Mouse (Mus musculus): ENCODE data around the gene Tmem88b.

- no peak for TF ChIP-seq CTCF (conservative IDR thresholded peaks at IDR 0.05; ENCODE audit: low read length)
- no peak for TF ChIP-seq NANOG (IDR thresholded peaks at IDR 0.05; ENCODE audit: borderline replicate concordance, low read length)
Measured at GRCm38 (mm10) chr4:155803340-155804041, 17.8 kb upstream of the Tmem88b start.

All from E14TG2a.4 (cell line).